Mouse (Mus musculus) heart, embryonic 16.5 days (tissue): Measurements from ENCODE around the gene Slco2a1. TPM values are rescaled to one million over a fixed set of nuclear protein-coding genes. Genes with fewer than 3 reads are reported as not detected.

Source experiments
- ATAC-seq: fragments of 200-750 bp; cut with Nextera tagmentation; replicated peaks from 2 replicates; pipeline ENCODE4 v1.8.0; 2017; ENCODE audit warnings: moderate number of reproducible peaks; ENCODE audit not compliant: insufficient read depth, low FRiP score; ENCODE audit errors: extremely low read depth
- H3K27ac ChIP-seq: fragments of 300-500 bp; sonication (generic); 2 replicates; pipeline ENCODE4 v1.5.1; 2014; ENCODE audit warnings: mild to moderate bottlenecking, low read length, control low read depth, moderate library complexity
- H3K27me3 ChIP-seq: fragments of 300-500 bp; sonication (generic); 2 replicates; pipeline ENCODE4 v1.6.1; 2014; ENCODE audit warnings: low read length, mixed read lengths; ENCODE audit not compliant: control insufficient read depth, insufficient read depth
- H3K36me3 ChIP-seq: fragments of 300-500 bp; sonication (generic); 2 replicates; pipeline ENCODE4 v1.6.1; 2014; ENCODE audit not compliant: control insufficient read depth, insufficient read depth
- H3K4me1 ChIP-seq: fragments of 300-500 bp; sonication (generic); 2 replicates; pipeline ENCODE4 v1.6.1; 2014; ENCODE audit warnings: low read length, mixed read lengths; ENCODE audit not compliant: control insufficient read depth, insufficient read depth
- H3K4me2 ChIP-seq: fragments of 300-500 bp; sonication (generic); 2 replicates; pipeline ENCODE4 v1.6.1; 2014; ENCODE audit warnings: low read depth, mild to moderate bottlenecking, control low read depth, low read length
- H3K4me3 ChIP-seq: fragments of 300-500 bp; sonication (generic); 2 replicates; pipeline ENCODE4 v1.5.1; 2014; ENCODE audit warnings: mild to moderate bottlenecking, control low read depth, low read length
- H3K9ac ChIP-seq: fragments of 300-500 bp; sonication (generic); 2 replicates; pipeline ENCODE4 v1.6.1; 2014; ENCODE audit warnings: low read length, control low read depth
- H3K9me3 ChIP-seq: fragments of 300-500 bp; sonication (generic); replicated peaks from 2 replicates; pipeline ENCODE4 v1.6.1; 2016; ENCODE audit warnings: low read length; ENCODE audit not compliant: control insufficient read depth
- WGBS: fragments of 180-500 bp; shearing (Covaris S2); extraction: QIAGEN DNeasy Blood & Tissue Kit; methylation state at CpG from one replicate; pipeline ENCODE4 v1.1.7; 2014; 5-methylcytosine and 5-hydroxymethylcytosine counted together
- polyA plus RNA-seq: library from polyadenylated mRNA; unstranded; fragments of >200 nt; fragmentation: Nextera tagmentation; extraction: Ambion mirVana; gene quantifications from 2 replicates; pipeline ENCODE4 v1.2.1, GENCODE M21; 2015

The Slco2a1 gene
- polyA plus RNA-seq, 1 experiment from 2014 or later, result 7.9 TPM

GRCm38 (mm10) chr9:102962093-102962788 is 26.3 kb upstream of the Slco2a1 start:
- 57% methylated on average over 10 of the region's 10 CpGs for WGBS
- H3K4me1 ChIP-seq, result no peaks in the 10 kb centered on the region
- no peaks in the 10 kb centered on the region for H3K9me3 ChIP-seq
- no peak overlapping the region for H3K27ac ChIP-seq
- H3K36me3 ChIP-seq, result no peaks in the 10 kb centered on the region
- no peak for ATAC-seq
- no peak overlapping the region for H3K9ac ChIP-seq
- no peak overlapping the region for H3K4me3 ChIP-seq
- H3K27me3 ChIP-seq, result no peaks in the 10 kb centered on the region
- H3K4me2 ChIP-seq, result no peak overlapping the region

GRCm38 (mm10) chr9:102963321-102963720 is 25.2 kb upstream of the Slco2a1 start:
- no peaks in the 10 kb centered on the region for H3K36me3 ChIP-seq
- 68% methylated on average over 7 of the region's 7 CpGs for whole genome bisulfite sequencing
- H3K4me1 ChIP-seq, result no peaks in the 10 kb centered on the region
- no peak for ATAC-seq
- H3K27me3 ChIP-seq, result no peaks in the 10 kb centered on the region
- H3K9ac ChIP-seq, result no peak overlapping the region
- no peak overlapping the region for H3K27ac ChIP-seq
- H3K9me3 ChIP-seq, result no peaks in the 10 kb centered on the region
- no peak overlapping the region for H3K4me3 ChIP-seq
- no peak overlapping the region for H3K4me2 ChIP-seq

- no peak overlapping the region for H3K4me2 ChIP-seq
- H3K9me3 ChIP-seq, result no peaks in the 10 kb centered on the region
- no peak overlapping the region for H3K9ac ChIP-seq
- no peak overlapping the region for H3K27ac ChIP-seq
- no peaks in the 10 kb centered on the region for H3K27me3 ChIP-seq
- no peaks in the 10 kb centered on the region for H3K36me3 ChIP-seq
- no peak overlapping the region for H3K4me3 ChIP-seq
- H3K4me1 ChIP-seq, result no peaks in the 10 kb centered on the region
- no peak for ATAC-seq
- 88% methylated on average over 9 of the region's 9 CpGs for WGBS
Measured at GRCm38 (mm10) chr9:102964644-102965043, 23.9 kb upstream of the Slco2a1 start.

GRCm38 (mm10) chr9:102972393-102973050 is 16.0 kb upstream of the Slco2a1 start:
- H3K36me3 ChIP-seq, result no peaks in the 10 kb centered on the region
- H3K9me3 ChIP-seq, result no peaks in the 10 kb centered on the region
- no peak overlapping the region for H3K4me2 ChIP-seq
- H3K9ac ChIP-seq, result no peak overlapping the region
- ATAC-seq, result no peak
- H3K27me3 ChIP-seq, result no peaks in the 10 kb centered on the region
- no peak overlapping the region for H3K4me3 ChIP-seq
- 71% methylated on average over 2 of the region's 2 CpGs for WGBS
- H3K4me1 ChIP-seq, result no peaks in the 10 kb centered on the region
- no peak overlapping the region for H3K27ac ChIP-seq

GRCm38 (mm10) chr9:102975887-102976286 is 12.6 kb upstream of the Slco2a1 start:
- H3K4me3 ChIP-seq, result no peak overlapping the region
- H3K9me3 ChIP-seq, result no peaks in the 10 kb centered on the region
- no peak overlapping the region for H3K4me2 ChIP-seq
- H3K4me1 ChIP-seq, result 0 out of 2 replicates have a peak, but pooled peaks cover 2% of the 10 kb centered on the region
- WGBS, result 82% methylated on average over 2 of the region's 2 CpGs
- H3K27ac ChIP-seq, result no peak overlapping the region
- no peak overlapping the region for H3K9ac ChIP-seq
- H3K36me3 ChIP-seq, result no peaks in the 10 kb centered on the region
- H3K27me3 ChIP-seq, result no peaks in the 10 kb centered on the region
- ATAC-seq, result no peak

GRCm38 (mm10) chr9:102977090-102977489 is 11.4 kb upstream of the Slco2a1 start:
- H3K27me3 ChIP-seq, result no peaks in the 10 kb centered on the region
- H3K9me3 ChIP-seq, result no peaks in the 10 kb centered on the region
- no peak overlapping the region for H3K27ac ChIP-seq
- 38% methylated on average over 1 of the region's 1 CpGs for WGBS
- H3K4me2 ChIP-seq, result no peak overlapping the region
- ATAC-seq, result no peak
- no peak overlapping the region for H3K4me3 ChIP-seq
- H3K9ac ChIP-seq, result no peak overlapping the region
- no peaks in the 10 kb centered on the region for H3K36me3 ChIP-seq
- H3K4me1 ChIP-seq, result 0 out of 2 replicates have a peak, but pooled peaks cover 2% of the 10 kb centered on the region

- no peaks in the 10 kb centered on the region for H3K9me3 ChIP-seq
- H3K27ac ChIP-seq, result peak overlapping the region; percentile 38
- H3K4me3 ChIP-seq, result no peak overlapping the region
- WGBS, result 58% methylated on average over 9 of the region's 9 CpGs
- H3K4me1 ChIP-seq, result 0 out of 2 replicates have a peak, but pooled peaks cover 2% of the 10 kb centered on the region
- no peaks in the 10 kb centered on the region for H3K27me3 ChIP-seq
- H3K9ac ChIP-seq, result no peak overlapping the region
- no peaks in the 10 kb centered on the region for H3K36me3 ChIP-seq
- H3K4me2 ChIP-seq, result no peak overlapping the region
- no peak for ATAC-seq
Measured at GRCm38 (mm10) chr9:102977791-102978492, 10.6 kb upstream of the Slco2a1 start.

- no peak overlapping the region for H3K4me3 ChIP-seq
- no peak overlapping the region for H3K27ac ChIP-seq
- 0 out of 2 replicates have a peak, but pooled peaks cover 2% of the 10 kb centered on the region for H3K4me1 ChIP-seq
- H3K9me3 ChIP-seq, result no peaks in the 10 kb centered on the region
- WGBS, result 84% methylated on average over 3 of the region's 3 CpGs
- H3K27me3 ChIP-seq, result no peaks in the 10 kb centered on the region
- H3K9ac ChIP-seq, result no peak overlapping the region
- H3K36me3 ChIP-seq, result no peaks in the 10 kb centered on the region
- no peak overlapping the region for H3K4me2 ChIP-seq
- no peak for ATAC-seq
Measured at GRCm38 (mm10) chr9:102979011-102979700, 9.4 kb upstream of the Slco2a1 start.
